Mouse (Mus musculus): ENCODE measurements around the gene Wwc1.

Wwc1 gene

DNA sequence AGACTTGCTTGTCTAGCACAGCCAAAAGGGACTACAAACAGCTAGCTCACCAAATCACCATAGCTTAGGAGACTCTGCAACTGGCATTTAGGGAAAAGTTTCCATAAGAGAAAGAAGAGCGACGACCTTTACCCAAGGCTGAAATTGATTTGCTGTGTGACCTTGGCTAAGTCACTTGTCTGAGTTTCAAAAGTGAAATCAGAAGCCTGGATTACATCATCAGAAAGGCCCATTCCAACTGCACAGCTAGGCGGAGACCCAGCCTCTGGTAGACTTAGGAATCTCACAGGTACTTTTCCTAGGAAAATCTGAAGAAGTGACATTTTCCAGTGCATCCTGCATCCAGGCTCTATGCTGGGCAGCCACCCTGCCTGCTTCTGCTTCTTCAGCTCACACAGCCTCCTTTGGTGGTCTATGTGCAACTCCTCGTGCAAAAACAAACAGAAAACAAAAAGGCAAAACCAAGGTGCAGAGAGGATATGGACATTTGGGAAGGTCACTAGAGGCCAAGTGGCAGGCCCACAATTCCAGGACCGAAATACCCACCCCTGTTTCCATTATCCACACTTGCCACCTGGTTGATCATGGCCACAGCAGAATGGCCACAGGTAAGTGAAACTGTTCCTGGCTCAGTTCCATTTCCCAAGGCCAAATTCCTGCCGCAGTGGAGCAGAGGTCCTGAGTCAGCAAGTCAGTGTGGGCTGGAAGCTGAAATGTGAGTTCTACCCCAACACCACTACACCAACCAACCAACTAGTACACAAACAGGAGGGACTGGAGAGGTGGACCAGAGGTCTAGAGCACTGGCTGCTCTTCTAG lies 5.5 kb downstream of the Wwc1 start:
- no peak for ATAC-seq (ENCODE audit: insufficient number of reproducible peaks, low FRiP score, low TSS enrichment)

DNA sequence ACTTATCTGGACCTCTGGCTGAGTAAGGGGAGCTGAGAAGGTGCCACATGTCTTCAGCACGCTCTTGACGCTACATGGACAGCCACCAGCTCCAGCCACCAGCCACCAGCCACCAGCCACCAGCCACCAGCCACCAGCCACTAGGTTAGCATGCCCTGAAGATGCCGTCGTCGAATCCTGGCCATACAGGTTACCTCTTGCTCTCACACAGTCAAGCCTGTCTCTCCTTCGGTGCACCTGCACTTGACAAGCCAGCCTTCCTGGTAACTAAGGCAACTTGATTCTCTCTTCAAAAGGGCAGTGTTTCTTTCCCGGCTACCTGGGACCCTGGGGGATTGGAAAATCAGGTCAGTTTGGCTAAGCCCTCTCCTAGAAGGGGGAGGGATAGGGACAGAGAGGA lies 7.2 kb downstream of the Wwc1 start:
- no peak for ATAC-seq (ENCODE audit: insufficient number of reproducible peaks, low FRiP score, low TSS enrichment)

DNA sequence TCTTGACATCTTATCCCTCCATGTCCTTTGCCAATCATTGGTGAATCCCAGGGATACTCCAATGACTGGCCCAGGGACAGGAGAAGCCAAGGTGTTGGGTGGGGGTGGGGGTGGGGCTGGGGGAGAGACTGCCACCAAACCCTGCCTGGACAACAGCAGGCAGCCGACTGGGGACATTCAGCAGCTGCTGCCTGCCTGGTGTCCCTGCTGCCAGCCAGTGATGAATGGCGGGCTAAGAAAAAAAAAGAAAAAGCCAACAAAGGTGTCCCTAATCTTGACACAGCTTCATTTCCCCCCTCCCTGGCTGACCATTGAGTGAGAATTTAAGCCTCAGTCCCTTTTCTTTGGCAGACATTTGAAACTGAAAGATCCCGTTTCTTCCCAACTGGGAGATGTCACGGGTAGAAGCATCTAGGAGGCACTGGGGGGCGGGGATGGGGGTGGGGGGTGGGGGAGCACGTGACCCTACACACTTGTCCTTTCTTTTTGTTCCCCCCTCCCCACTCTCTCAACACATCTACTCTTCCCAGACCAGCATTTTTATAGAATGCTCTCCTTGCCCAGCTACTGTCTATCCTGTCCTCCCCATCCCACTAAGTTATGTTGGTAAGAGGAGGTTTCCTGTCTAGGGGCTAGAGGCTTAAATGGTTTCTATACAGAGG lies 7.9 kb downstream of the Wwc1 start:
- ATAC-seq (ENCODE audit: insufficient number of reproducible peaks, low FRiP score, low TSS enrichment) = no peak

DNA sequence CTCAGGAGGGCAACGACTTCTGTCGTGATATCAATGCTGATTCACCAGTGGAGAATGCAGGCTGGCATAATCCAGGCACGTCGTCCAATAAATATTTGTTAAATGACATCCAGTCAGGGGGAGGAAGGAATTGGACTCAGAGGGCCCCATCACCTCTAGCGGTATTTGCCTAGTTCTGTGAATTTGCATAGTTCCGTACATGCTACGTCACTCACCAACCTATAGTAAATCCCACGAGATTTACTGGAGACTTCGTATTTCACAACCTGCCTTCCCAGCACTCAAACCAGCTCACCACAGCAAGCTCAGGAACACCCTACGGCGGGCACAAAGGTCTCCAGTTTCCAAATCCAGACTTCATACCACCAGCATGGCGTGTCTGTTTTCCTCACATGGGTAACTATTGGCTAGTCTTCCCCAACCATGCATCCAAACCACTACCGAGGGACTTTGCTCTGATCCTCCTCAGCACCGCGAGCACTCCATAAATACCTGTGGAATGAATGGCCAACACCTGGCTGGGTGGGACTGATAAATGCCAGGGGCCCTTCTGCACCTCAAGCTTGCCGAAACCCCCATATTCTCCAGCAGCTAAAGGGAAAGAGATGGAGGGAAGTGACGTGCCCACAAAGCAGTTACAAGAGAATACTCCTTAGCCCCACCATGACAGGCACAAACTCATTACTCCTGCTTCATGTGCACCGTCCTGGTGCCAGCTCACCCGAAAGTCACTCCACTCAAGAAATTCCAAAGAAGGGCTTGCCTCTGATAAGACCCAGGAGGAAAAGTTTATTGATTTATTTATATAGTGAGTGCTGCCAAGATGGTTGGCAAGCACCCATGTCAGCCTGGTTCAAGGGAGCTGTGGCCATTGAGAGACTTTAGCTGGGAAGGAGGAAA lies 9.3 kb downstream of the Wwc1 start:
- no peak for ATAC-seq (ENCODE audit: insufficient number of reproducible peaks, low FRiP score, low TSS enrichment)

DNA sequence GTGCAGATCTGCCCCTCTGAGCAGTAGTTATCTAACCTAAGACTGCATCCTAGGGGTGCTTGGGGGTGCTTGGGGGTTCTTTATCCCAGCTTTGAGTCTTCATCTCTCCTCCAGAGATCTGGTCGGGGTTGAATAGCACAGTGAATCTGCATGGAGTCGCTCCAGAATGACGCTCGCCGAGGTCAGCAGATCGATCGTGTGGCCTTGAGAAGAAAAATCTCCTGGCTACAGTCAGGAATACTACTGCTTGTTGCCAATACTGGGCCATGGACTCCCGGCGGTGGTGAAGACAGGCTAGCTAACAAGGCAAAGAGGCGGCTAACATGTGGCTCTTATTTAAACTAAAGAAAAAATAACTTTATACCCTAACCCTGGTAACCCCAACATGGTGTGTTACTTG lies 12.0 kb downstream of the Wwc1 start:
- ATAC-seq (ENCODE audit: insufficient number of reproducible peaks, low FRiP score, low TSS enrichment) = no peak

DNA sequence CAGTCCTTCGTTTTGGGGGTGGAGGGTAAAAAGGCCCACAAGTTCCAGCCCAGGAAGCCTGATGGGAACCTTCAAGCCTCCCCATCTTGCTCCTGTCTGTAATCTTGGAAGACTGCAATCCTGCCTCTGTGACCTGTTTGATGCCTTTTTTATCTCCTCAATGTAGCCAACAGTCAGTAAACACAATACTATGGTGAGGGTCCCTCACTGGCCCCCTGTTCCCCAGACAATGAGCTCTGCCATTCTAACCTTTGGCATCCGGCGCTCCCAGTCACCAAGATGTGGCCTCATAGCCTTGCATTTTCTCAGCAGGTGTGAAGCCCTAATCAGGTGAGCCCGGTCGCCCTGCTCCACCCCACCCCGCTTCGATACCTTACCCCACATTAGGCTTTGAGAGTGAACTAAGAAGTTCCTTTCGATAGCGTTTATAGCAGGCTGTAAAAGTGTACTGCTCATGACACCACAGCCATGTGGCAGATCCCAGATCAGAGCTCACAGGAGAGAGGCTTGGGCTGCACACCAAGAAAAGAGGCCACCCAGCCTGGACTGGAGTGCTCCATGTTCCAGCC lies 16.3 kb downstream of the Wwc1 start:
- ATAC-seq (ENCODE audit: insufficient number of reproducible peaks, low FRiP score, low TSS enrichment) = no peak

DNA sequence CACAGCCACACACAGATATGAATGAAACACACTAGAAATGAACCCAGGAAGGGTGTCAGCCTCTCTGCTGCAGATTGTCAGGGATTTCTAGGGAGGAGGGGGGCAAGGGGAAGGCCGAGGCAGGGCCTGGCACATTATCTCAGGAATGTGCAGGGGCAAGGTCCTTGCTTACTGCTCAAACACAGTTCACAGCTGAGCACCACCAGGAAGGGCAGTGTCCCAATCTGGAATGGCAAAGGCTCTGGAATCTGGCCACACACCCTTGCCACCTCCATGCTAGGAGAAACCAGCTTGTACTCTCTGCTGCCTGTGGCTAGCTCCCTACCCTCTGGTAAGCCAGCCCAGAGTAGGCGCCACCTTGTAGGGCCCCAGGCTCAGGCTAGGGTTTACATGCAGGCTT lies 16.8 kb downstream of the Wwc1 start:
- no peak for ATAC-seq (ENCODE audit: insufficient number of reproducible peaks, low FRiP score, low TSS enrichment)

DNA sequence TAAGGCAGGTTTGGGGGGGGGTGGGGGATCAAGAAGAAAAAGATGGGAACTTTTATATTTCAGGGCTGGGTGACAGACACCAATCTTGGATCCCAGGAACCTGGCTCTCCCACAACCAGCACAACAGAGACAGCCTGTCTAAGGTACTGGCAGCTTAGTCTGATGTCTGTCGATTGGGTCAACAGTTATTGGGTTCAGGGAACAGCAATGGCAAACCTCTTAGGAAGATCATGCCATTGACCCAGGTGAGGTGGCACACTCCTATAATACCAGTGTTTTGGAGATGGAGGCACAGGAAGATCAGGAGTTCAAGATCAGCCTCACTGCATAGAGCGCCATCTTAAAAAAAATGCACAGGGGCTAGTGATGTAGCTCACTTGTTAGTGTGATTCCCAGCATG lies 17.9 kb downstream of the Wwc1 start:
- ATAC-seq (ENCODE audit: insufficient number of reproducible peaks, low FRiP score, low TSS enrichment) = no peak

DNA sequence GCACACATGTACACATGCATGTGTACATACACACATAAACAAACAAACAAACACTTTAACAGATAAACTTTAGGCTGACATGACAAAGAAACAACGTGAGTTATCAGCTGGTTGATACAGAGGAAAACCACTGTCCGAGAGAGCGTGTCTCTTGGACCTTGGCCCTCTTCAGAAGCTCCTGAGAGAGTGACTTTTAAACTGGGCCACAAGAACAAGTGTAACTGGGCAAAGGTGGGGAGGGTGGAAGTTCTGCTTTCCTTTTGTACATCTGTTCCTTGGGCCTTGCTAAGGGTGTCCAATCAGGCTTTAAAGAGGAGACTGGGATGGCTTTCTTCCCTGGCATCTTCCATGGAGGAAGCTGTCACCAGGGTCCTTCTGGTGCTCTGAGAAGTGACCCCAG lies 21.1 kb downstream of the Wwc1 start:
- ATAC-seq (ENCODE audit: insufficient number of reproducible peaks, low FRiP score, low TSS enrichment) = no peak

DNA sequence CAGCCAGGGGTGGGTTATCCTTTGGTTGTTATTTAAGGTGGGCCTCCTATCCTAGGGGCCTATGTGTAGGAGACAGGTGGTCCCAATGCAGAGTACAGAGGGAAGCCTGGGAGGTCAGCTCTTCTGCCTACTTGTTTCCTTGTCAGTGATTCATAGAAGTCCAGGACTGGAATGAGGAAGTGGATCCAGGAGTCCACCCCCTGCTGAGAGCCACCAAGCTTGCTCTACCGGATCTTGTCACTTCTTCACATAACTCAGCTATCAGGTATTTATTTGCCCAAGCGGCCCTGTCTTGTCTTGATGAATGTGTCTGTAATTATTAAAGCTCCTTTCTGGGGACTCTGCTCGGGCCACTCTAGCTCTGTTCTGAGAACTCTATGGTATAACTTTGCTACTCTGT lies 24.8 kb downstream of the Wwc1 start:
- ATAC-seq (ENCODE audit: insufficient number of reproducible peaks, low FRiP score, low TSS enrichment) = no peak

DNA sequence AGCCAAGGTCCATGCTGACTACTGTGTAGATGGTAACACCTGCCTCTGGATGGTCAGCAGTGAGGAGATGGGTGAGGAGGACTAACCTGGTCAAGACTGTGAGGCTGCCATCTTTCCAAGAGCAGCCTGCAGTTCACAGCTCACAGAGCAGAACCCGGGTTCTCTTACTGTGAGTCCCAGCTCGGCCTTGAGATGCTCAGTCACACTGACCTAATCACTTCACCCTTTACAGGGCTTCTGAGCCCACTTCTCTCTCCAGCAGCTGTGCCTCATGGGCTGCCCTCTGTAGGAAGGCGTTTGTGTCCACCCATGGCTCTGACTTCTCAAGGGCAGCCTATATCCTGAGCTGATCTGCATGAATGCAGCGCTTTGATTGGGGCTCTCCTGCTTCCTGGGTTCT lies 27.1 kb downstream of the Wwc1 start:
- ATAC-seq (ENCODE audit: insufficient number of reproducible peaks, low FRiP score, low TSS enrichment) = no peak

DNA sequence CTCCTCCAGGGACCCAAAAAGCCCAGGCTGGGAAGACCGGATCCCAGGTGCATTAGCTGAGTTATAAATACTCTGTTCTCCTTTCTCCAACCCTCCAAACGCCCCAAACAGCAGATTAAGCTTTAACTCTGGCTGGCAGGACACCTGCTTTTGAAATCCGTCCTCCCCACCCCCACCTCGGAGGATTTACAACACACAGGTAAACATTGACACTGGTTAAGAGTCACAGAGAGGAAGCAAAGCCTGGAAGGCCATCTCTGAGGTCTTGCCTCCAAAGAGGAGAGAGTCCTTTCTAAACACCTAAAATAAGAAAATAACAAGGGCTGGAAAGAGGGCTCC lies 28.6 kb downstream of the Wwc1 start:
- ATAC-seq (ENCODE audit: insufficient number of reproducible peaks, low FRiP score, low TSS enrichment) = no peak

DNA sequence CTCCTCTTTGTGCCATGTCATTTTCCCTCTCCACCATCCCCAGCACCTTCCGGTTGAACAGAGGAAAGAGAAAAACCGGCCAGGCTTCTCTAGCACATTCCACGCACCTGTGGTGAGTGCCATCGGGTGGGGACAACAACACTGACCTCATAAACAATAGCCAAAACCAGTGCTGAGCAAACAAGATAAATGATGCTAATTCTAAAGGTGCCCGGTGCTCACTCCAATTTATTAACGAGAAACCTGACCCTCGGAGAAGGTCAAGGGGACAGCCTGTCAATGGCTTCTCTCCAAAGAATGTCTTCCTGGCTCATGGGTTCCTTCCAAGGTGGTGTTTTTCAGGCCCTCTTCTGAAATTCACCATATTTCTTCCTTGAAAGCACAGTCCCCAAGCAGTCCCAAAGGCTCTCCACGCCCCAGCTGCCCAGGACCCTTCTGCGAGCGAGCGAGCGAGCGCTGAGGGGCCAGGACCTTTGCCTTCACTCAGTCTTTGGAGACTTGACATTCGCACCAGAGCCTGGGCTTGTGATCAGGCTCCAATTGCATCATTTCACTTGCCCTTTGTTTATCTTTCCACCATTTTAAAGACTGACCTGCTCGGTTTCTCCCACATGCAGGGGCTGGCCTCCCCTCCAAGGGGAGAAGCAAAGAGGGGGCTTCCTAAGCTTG lies 29.1 kb downstream of the Wwc1 start:
- ATAC-seq (ENCODE audit: insufficient number of reproducible peaks, low FRiP score, low TSS enrichment) = no peak

DNA sequence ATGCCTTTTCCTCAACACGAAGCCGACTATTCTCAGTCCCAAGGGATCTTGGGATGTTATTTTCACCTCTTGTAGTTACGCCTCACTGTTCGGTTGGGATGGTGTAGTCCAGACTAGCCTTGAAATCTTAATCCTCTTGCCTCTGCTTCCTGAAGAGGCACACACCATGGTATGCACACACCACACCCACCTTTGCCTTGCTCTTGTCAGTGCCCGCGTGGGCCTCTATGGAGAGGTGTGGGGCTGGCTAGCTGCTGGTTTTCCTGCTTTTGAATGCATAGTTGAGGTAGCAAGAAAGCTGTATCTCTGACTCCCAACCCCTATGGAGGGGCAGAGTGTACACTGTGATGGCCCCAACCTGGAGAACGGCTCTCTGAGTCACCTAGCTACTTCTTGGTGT lies 29.9 kb downstream of the Wwc1 start:
- no peak for ATAC-seq (ENCODE audit: insufficient number of reproducible peaks, low FRiP score, low TSS enrichment)

DNA sequence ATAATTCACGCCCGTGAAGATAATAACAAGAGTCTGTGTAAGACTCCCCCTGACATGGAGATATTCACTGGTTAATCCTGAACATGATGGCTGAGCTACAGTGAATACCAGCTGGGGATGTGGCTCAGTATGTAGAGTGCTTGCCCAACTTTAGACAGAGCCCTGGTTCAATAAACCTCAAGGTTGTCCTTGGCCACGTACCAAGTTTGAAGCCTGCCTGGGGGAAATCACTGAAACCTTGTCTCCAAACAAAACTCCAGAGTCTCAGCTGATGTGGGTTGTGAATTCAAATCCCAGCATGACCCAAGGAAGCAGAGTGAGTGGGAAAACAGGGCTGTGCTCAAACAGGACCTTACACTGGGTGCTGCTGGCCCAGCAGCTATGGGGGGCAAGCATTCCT lies 30.3 kb downstream of the Wwc1 start:
- no peak for ATAC-seq (ENCODE audit: insufficient number of reproducible peaks, low FRiP score, low TSS enrichment)

DNA sequence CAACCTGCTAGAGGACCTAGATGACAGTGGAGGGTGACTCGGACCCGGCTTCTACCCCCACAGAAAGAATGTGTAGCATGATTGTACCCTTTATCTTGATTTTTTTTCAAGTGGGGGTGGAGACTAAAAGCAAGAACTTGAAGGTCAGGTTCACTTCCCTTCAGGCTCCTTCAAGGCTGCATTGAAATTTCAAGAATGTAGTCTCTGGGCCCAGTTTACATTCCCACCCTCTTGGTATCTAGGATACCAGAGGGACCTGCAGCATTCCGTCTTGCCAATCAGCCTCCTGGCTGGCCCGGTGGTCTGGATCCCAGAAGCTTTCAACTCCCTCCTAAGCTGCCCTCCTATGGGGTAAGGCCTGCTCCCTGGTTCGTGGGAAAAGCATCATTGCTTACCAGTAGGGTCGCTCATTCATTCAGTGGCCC lies 31.9 kb downstream of the Wwc1 start:
- no peak for ATAC-seq (ENCODE audit: insufficient number of reproducible peaks, low FRiP score, low TSS enrichment)

DNA sequence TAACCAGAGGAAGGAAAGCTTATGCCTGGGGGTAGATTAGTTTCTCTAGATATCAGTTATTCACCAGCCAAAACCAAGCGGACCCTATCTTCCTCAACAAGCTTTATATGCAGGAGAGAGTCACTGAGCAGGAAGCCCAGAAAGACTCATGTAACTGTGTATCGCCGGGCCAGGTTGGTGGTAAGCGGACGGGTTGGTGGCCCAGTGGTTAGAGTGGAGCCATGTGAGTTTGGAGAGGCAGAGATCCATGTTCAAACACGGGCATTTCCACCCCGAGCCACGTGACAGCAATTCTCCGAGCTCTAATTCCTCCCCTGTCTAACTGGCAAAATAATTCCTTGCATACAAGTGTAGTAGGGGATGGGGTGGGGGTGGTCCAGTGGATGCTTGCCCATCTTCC lies 32.4 kb downstream of the Wwc1 start:
- ATAC-seq (ENCODE audit: insufficient number of reproducible peaks, low FRiP score, low TSS enrichment) = no peak

DNA sequence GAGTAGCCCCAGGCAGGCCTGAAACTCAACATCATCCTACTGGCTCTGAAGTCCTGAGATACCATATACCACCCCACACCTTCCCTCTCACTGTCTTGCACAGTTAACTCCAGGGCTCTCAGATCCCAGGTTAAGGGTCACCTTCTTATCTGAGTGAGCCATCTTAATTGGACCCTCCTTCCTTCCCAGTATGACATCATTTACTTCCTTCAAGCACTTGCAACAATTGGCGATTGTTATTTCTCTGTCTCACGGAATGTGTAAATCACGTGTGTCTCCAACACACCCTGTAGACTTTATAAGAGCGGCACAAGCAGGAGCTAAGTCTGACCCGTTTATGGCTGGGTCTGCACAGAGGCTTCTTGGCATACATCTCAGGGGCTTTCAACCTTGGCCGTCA lies 35.1 kb downstream of the Wwc1 start:
- no peak for ATAC-seq (ENCODE audit: insufficient number of reproducible peaks, low FRiP score, low TSS enrichment)

DNA sequence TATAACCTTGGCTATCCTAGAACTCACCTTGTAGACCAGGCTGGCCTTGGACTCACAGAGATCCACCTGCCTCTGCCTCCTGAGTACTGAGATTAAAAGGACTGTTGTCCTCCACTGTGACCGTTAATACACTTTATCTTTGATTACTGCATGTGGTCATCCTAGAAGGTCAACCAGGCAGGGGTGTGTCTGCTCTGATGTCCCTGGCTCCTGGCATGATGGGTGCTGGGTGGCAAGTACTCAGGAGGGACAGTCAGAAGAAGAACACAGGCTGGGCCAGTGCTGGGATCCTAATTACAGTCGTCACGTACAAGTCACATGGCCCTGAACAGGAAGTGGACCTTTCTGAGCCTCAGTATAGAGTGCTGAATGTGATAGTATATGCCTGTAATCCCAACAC lies 38.7 kb downstream of the Wwc1 start:
- no peak for ATAC-seq (ENCODE audit: insufficient number of reproducible peaks, low FRiP score, low TSS enrichment)

DNA sequence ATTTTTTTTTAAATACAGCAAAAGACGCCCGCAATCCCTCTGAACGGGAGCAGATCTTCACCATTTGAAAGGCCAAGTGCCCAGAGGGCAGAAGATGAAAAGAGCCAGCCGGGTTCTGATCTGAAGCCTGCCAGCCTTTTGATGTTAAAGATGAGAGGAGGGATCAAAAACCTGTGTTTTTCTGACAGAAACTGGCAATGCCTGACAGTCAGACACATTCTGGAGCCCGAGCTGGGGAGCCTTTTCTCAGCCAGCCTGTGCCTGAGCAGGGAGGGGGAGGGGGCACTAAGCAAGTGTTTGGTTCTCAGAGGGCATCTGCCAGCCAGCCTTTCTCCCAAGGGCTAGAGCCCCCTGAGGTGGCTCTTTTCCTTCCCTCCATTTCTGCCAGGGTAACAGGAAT lies 39.3 kb downstream of the Wwc1 start:
- no peak for ATAC-seq (ENCODE audit: insufficient number of reproducible peaks, low FRiP score, low TSS enrichment)

All from cerebellum, adult (tissue).